Mouse (Mus musculus) frontal cortex, adult 2 months (tissue): ENCODE results near the gene Sf3b5. TPM values are rescaled to one million over a fixed set of nuclear protein-coding genes. Genes with fewer than 3 reads are reported as not detected.
A peak's percentile ranks its signal among the peaks of the same experiment; 100 is the strongest.
"Not testable (repeated sequence)": the region's sequence is repeated elsewhere in the genome, so short reads cannot be mapped to it uniquely, and the experiment has no call there.

Source experiments
- DNase-seq, 2 experiments: peaks; one replicate each; pipeline ENCODE4 v3.0.0; 2022; ENCODE audit warnings: low spot score in 1 of 2; ENCODE audit errors: extremely low spot score in 1 of 2
- polyA plus RNA-seq: library from polyadenylated mRNA; depleted of rRNA; stranded (reverse); fragments of >200 nt; gene quantifications from 2 replicates; pipeline ENCODE4 v1.2.3, GENCODE M21; 2012

The Sf3b5 gene
- polyA plus RNA-seq, 1 experiment: 20.8 TPM

DNA sequence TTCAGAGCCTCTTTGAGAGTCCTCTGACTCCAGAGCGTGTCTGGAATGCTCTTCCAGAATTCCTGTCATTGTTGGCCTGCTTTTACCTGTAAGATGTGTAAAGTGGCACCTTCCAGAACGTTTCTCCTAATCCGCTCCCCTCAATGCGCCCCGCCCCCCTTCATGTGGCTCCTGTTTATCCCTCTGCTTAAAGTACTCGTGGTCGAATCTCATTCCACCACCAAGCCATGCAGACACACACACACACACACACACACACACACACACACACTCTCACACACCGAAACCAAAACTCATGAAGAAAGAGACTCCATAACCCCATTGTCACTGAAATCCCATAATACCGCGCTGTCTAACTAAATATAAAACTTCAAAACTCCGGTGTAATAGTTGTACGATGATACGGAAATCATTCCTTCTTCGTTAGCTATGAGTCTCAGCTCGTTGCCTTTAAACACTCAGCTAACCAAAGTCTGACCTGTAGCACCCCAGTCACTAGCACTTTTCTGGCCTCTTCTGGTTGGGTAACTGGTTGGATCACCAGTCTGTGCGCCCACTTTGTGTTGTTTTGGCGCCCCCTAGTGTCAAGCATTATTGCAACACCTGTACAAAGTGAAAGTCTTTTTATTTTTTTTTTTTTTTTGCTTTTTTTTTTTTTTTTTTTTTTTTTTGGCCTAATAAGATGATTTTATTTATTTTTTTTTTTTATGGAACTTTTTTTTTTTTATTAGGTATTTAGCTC, 8.2 kb upstream of the Sf3b5 start:
- DNase-seq: peak in 1 of 2 experiments; percentile 94

DNA sequence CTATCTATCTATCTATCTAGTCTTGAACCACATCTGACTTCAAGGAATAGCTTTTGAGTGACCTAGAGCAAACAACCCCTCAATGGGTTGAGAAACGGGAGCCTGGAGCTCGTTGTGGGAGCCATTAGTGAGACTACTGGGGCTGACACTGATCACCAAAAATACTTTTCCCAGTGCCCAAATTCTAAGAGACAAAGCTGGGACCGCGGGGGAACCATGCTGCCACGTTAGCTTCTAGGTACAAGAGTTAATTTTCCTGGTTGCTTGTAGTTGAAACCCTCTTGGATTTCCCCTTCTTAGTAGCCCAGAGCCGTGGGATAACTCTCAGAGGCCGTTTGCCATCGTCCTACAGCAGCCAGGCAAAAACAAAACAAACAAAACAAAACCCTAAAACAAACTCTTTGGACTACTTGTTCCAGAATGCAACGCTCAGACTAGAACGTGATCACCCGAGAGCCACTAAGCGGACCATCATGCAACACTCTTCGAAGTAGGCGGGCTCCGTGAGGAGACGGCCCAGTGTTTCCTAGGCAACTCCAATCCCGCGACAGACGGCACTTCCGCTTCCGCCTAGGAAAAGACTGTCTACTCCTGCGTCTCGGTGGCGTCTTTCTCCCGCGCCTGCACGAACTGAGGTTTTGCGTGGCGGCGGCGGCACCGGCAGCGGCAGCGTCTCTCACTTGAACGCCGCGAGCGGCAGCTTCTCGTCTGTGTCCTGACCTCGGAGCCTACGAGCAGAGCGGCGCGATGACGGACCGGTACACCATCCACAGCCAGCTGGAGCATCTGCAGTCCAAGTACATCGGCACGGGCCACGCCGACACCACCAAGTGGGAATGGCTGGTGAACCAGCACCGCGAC, 3.0 kb downstream of the Sf3b5 start:
- peak; percentile 96 to 98 for DNase-seq

DNA sequence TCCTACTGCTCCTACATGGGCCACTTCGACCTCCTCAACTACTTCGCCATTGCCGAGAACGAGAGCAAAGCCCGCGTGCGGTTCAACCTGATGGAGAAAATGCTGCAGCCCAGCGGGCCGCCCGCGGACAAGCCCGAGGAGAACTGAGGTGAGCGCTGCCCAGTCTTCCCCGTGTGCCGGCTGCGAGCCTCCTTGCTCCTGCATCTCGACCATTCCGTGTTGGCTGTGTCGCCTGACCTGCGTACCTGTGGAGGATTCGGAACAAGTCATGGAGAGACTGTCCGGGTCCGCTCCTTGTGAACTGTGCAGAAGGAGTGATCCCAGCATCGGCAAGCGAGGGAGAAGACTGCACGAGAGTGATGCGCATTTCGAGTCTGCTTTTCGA, 3.6 kb downstream of the Sf3b5 start:
- DNase-seq: no peak

DNA sequence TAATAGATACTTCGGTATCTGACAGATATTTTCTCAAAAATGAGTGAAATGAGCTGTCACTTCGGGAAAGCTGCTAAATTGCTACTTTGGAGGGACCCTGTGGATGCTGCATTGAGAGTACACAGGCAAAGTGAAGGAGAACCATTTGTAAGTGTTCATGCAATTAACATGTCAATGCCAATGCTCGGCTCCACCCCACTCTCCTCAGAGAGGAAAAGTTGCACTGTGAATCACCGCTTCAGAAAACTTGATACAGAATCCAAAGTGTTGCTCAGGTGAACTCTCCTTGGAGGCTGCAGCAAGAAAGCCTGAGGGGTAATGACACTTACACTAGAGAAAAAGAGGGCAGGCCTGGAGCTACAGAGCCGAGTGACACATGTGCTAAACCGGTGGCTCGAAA, 8.9 kb downstream of the Sf3b5 start:
- DNase-seq: no peak

DNA sequence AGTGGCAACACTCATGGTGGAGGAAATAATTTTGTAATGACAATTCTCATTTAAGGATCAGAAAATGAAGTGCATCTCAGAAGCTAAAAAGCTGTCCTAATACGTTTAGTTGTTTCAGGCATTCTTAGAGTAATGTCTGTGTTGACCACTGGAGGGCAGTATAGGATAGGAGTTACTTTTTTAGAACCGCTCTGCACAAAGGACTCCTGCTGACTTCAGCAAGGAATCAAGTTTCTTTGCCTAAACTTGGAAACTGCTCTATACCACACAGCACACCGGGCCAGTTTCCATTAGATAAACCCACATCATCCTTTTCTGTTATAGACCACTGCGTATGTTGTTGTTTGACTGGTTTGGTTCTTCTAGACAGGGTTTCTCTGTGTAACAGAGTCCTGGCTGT, 11.4 kb downstream of the Sf3b5 start:
- DNase-seq: peak; percentile 46 to 92

DNA sequence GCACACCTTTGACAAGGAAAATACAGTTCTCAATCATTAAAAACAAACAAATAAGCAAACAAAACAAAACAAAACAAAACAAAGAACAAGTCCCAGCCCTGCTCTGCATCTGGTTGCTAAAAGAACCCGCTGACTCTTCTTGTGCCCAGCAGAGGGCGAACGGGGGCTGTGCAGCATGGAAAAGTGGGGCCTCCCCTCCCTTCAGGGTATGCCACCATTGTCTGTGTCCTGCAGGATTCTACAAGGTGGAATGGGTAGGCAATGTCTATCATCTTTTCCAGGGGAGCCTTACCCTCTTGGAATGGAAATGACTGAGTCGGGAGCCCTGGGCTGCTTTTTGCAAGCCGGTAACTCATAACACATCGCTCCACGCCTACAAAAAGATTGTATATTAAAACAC, 13.4 kb downstream of the Sf3b5 start:
- peak in 1 of 2 experiments; percentile 47 for DNase-seq

DNA sequence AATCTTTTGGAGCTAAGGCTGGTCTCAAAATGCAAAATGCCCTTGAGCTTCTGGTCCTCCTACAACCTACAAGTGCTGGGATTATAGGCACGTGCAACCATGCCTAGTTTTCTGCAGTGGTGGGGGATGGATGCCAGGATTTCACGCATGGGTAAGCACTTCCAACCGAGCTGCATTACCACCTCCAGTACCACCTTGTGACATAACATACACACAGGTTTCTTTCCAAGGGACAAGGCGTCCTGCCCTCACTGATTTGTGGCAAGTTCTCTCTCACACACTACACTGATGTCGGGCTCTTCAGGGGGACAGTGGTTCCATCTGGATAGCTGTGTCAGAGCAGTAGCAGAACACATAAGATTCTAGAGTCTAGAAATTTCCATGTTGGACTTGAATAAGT, 13.9 kb downstream of the Sf3b5 start:
- no peak for DNase-seq

DNA sequence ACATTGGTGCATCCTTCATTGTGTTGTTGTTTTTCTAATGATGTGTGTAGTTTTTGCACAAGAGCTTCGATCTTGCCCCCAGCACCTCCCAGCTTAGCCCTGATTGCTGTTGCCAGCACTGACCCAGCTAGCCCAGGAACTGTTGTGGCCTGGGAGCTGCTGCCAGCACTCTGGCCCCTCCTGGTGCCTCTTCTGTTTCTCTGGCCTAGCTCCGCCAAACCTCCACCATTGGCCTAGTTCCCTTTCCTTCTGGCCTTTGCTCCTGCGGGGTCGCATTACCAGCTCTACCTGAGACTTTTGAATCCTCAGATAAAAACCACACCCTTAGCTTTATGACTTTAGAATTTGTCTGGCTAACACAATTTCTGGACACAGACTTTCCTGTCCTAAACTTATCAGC, 17.0 kb downstream of the Sf3b5 start:
- no peak for DNase-seq

DNA sequence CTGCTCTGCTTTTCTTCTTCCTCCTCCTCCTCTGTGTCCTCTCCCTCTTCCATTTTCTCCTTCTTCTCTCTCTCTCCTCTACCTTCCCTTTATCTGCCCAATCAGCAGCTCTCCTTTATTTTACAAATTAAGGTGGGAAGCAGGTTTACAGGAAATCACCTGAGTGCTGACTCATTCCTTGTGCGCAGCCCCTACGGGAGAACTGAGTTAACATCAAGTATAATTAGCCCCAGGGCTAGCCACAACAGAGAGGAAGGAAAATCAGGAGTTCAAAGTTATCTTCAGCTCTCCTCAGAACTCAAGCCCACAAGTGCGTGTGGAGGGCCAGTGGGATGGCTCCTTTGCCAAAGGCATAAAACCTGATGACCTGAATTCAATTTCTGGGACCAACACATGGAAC, 18.8 kb downstream of the Sf3b5 start:
- DNase-seq: not testable (repeated sequence)

DNA sequence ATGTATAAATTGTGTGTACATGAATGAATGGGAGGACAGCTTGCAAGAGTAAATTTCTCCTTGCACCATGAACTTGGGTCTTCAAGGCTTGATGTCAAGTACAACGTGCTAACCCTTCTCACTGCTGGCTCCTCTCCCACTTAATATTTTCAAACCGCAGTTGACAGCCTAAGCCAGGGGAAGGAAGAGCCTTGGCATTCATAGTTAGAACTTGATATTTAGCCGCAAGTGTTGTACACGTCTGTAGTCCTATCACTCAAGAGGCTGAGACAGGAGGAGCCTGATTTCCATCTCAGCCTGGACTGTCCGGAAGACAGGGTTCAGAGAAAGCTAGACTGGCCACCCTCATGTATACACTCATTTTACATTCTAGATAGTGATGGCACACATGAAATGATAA, 22.6 kb downstream of the Sf3b5 start:
- no peak for DNase-seq

DNA sequence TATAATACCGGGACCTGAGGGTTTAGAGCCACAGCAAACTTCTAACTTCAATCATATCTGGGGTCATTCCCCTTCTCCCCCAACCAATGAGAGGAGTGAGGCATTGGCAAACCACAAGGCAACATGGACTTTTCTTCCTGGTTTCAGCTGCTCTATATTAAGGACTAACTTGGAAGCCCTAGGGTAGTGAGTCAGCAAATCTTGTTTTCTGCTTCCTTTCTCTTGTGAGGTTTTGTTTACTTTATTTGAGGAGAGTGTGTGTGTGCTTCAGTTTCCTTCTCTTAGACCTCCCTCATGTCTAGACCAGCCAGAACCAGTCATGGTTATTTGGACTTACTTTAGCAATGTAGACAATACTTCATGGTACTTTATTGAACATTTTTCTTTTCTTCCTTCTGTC, 23.1 kb downstream of the Sf3b5 start:
- no peak for DNase-seq

DNA sequence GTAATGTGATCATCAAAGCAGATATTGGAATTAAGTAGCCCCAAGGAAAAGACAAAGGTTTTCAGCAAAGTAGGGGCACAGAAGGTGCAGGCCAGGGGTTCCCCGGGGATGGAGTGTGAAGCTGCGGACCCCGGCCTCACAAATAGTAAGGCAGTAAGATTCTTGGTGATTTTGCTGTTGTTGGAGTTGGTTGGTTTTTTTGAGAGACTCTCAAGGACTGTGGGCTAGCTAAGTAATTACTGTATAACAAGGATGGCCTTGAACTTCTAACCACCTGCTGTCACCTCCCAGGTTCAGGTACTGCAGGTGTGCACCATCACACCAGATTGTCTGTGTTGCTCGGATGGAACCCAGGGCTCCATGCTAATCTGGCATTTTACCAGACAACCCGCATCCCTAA, 24.3 kb downstream of the Sf3b5 start:
- no peak for DNase-seq

DNA sequence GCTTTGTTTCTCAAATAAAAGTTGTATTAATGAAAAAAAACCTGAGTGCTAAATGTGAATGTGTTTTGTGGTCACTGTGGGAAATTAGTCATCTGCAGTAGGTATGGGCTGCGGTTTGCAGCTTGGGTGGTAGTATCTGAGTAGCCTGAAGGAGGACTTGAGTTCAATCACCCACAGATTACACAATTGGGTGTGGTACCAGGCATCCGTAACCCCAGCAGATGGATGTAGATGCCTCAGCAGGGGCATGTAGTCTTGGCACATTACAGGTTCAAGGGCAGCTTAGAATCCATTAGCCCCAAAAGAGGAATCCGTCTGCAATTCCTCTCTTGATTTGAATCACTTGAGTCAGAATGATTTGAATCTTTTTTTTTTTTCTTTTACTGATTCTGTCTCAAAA, 30.1 kb downstream of the Sf3b5 start:
- DNase-seq: no peak

DNA sequence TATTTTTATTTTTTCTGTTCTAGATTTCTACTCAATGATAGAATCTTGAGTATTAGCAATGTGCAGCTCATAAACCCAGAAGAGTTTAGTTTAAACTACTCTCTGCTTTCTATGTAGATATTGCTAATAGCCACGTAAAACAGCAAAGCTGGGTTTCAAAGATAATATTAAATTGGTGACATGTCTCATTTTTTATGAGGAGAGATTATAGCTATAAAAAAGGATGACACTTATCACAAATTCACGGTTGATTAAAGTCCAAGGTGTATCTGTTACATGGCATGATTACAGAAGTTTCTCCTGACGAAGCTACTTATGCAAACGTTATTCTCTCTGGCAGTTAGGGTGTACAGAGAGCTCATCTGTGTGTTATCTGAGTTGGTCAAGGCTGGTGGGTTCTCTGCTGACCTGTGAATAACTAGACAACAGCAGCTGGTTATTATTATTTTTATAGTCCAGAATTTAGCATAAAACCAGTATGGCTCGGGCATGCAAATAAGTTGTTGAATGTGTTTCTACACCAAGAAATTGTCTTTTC, 34.6 kb downstream of the Sf3b5 start:
- no peak for DNase-seq

DNA sequence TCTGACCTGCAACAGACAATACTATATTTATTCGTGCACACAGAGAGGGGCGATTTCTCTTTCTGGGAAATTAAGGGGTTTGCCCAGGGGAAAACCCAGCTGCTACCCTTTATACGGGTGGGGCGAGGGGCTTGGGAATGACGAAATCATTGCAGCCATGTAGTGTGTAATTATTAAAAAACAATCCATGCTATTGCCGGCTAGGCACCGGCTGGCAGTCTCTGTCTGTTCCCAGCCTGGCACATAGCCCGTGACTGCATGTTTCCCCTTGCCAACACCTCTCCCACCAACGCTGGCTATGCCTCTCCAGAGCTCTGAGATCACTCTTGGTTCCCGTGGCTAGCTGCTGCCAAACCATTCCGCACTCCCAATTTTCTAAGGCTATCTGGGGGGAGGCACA, 39.5 kb downstream of the Sf3b5 start:
- peak in 1 of 2 experiments; percentile 8 for DNase-seq

DNA sequence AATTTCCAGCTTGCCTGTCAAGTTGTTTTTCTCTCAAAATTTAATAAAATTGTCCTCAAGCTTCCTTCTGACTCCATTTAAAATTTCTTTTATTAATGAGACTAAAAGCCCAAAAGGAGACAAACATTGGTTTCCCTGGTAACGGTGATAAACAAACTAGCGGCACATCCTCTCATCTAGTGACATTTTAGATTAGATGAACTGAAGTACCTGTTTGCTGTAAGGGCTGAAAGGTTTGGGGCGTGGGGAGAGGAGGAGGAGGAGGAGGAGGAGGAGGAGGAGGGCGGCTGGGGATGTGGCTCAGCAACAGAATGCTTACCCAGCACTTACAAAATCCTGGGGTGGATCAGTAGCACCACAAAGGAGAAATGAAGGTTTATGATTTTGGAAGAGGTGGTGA, 42.7 kb downstream of the Sf3b5 start:
- no peak for DNase-seq

DNA sequence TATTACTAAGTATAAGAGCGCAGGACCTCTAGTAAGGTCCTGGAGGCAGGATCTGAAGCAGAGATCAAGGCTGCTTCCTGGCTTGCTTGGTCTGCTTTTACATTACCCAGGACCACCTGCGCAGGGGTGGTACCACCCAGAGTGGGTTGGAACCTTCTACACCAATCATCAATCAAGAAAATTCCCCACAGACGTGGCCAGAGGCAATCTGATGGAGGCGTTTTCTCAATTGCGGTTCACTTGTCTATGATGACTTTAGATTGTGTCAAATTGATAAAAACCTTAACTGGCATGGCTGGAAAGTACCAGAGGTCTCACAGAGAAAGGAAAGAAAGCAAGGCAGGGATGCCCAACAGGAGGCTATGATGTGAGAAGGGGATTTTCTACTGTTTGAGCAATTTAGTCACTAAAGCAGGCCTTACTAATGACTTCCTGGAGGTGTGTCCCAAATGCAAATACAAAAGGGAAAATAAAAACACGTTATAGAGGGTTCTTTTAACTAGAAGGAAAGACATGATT, 51.8 kb downstream of the Sf3b5 start:
- no peak for DNase-seq
